ENCODE assay signal across 7 mouse cellular contexts in genomic region chr6:39515739-39516131, GRCm38 (mm10). TPM values are rescaled to one million over a fixed set of nuclear protein-coding genes. Genes with fewer than 3 reads are reported as not detected.
DNase-seq lines count a peak whose midpoint lies in the region; ATAC-seq and TF ChIP-seq lines count a peak whose summit lies in the region.

No protein-coding gene starts in this region.

- H3K9me3 ChIP-seq in CH12.LX (replicated peaks; ENCODE audit: low read length), result peaks cover 11% of the 10 kb centered on the region
- H3K9me3 ChIP-seq in forebrain, embryonic 12.5 days, result no peaks in the 10 kb centered on the region; the same call in 1 of the 2 replicates
- H3K9me3 ChIP-seq in hindbrain, embryonic 14.5 days (ENCODE audit: control insufficient read depth, low read length), result peaks cover 10% of the 10 kb centered on the region; the same call in 1 of the 2 replicates
- H3K9me3 ChIP-seq in neural tube, embryonic 12.5 days, result no peaks in the 10 kb centered on the region

- H3K79me2 ChIP-seq in CH12.LX (replicated peaks; ENCODE audit: control insufficient read depth, extremely low read depth, insufficient read depth, poor library complexity, severe bottlenecking), result no peaks in the 10 kb centered on the region

- no peak overlapping the region for H3K27ac ChIP-seq in CH12.LX (ENCODE audit: insufficient read depth, low read depth)
- H3K27ac ChIP-seq in forebrain, embryonic 12.5 days, result peak overlapping the region; percentile 21
- peak overlapping the region; percentile 84 for H3K27ac ChIP-seq in hindbrain, embryonic 14.5 days
- H3K27ac ChIP-seq in neural tube, embryonic 12.5 days, result peak overlapping the region; percentile 70

- no peak for TF ChIP-seq EP300 in CH12.LX (IDR thresholded peaks at IDR 0.05; ENCODE audit: low read length)

- no peak for TF ChIP-seq RAD21 in CH12.LX (IDR thresholded peaks at IDR 0.05; ENCODE audit: low read depth, low read length)

- no peak for TF ChIP-seq CTCF in CH12.LX (conservative IDR thresholded peaks at IDR 0.05 in 1 of 2, IDR thresholded peaks at IDR 0.05 in 1 of 2; ENCODE audit: low read depth in 2 of 2, low read length in 2 of 2)

- H3K36me3 ChIP-seq in CH12.LX (replicated peaks in 1 of 2; ENCODE audit: control insufficient read depth in 1 of 2, insufficient read depth in 1 of 2, low read length in 1 of 2), result peaks cover 21 to 73% of the 10 kb centered on the region in 2 experiments
- H3K36me3 ChIP-seq in forebrain, embryonic 12.5 days (replicated peaks), result peaks cover 27% of the 10 kb centered on the region
- peaks cover 25% of the 10 kb centered on the region for H3K36me3 ChIP-seq in hindbrain, embryonic 14.5 days (replicated peaks; ENCODE audit: control insufficient read depth, insufficient read depth)
- peaks cover 27% of the 10 kb centered on the region for H3K36me3 ChIP-seq in neural tube, embryonic 12.5 days

- in situ Hi-C loops in CH12.LX (cut with MboI; ENCODE audit: low pct_ligation_motif_present, low pct_unique_long_range_greater_than_20kb, low sequenced_read_pairs), result loop anchor here (5.0 kb wide), 1 partner anchor 37 kb away; no protein-coding TSS in a partner anchor

- no peak for ATAC-seq in forebrain, embryonic 12.5 days (ENCODE audit: low FRiP score)
- ATAC-seq in hindbrain, embryonic 14.5 days (ENCODE audit: low FRiP score), result peak; percentile 68
- no peak for ATAC-seq in neural tube, embryonic 12.5 days (ENCODE audit: low FRiP score, low read depth)

- H3K4me3 ChIP-seq in CH12.LX (replicated peaks in 1 of 3; ENCODE audit: low read depth in 2 of 3, low read length in 2 of 3, poor library complexity in 1 of 3), result no peak overlapping the region
- H3K4me3 ChIP-seq in forebrain, embryonic 12.5 days (replicated peaks), result no peak overlapping the region
- no peak overlapping the region for H3K4me3 ChIP-seq in hindbrain, embryonic 14.5 days (replicated peaks; ENCODE audit: low read length)
- H3K4me3 ChIP-seq in neural tube, embryonic 12.5 days, result no peak overlapping the region

- H3K27me3 ChIP-seq in CH12.LX (replicated peaks), result no peaks in the 10 kb centered on the region
- H3K27me3 ChIP-seq in forebrain, embryonic 12.5 days, result no peaks in the 10 kb centered on the region
- no peaks in the 10 kb centered on the region for H3K27me3 ChIP-seq in hindbrain, embryonic 14.5 days (ENCODE audit: control insufficient read depth, insufficient read depth, low read length)
- no peaks in the 10 kb centered on the region for H3K27me3 ChIP-seq in neural tube, embryonic 12.5 days (replicated peaks)

- no peak overlapping the region for H3K4me2 ChIP-seq in CH12.LX (ENCODE audit: insufficient read depth, low read depth, poor library complexity, severe bottlenecking)
- H3K4me2 ChIP-seq in forebrain, embryonic 12.5 days, result no peak overlapping the region
- peak overlapping the region; percentile 6; the same call in 1 of the 2 replicates for H3K4me2 ChIP-seq in hindbrain, embryonic 14.5 days (replicated peaks)
- H3K4me2 ChIP-seq in neural tube, embryonic 12.5 days (replicated peaks), result no peak overlapping the region

- no peak overlapping the region for H3K9ac ChIP-seq in CH12.LX (ENCODE audit: insufficient read depth, low read depth)
- no peak overlapping the region for H3K9ac ChIP-seq in forebrain, embryonic 12.5 days
- H3K9ac ChIP-seq in hindbrain, embryonic 14.5 days, result 0 out of 2 replicates have a peak overlapping the region, but pooled peaks have one; percentile 2
- peak overlapping the region; percentile 1; the same call in 1 of the 2 replicates for H3K9ac ChIP-seq in neural tube, embryonic 12.5 days

- H3K4me1 ChIP-seq in CH12.LX (ENCODE audit: control insufficient read depth in 1 of 2, insufficient read depth in 2 of 2), result peaks cover 0 to 12% of the 10 kb centered on the region in 2 experiments; a peak in 2 of 4 replicates
- peaks cover 5% of the 10 kb centered on the region for H3K4me1 ChIP-seq in forebrain, embryonic 12.5 days
- H3K4me1 ChIP-seq in hindbrain, embryonic 14.5 days (replicated peaks; ENCODE audit: control insufficient read depth, insufficient read depth, low read length), result peaks cover 8% of the 10 kb centered on the region
- peaks cover 6% of the 10 kb centered on the region for H3K4me1 ChIP-seq in neural tube, embryonic 12.5 days

- no peak for TF ChIP-seq POLR2A in CH12.LX (IDR thresholded peaks at IDR 0.05; ENCODE audit: low read depth, low read length)

- whole genome bisulfite sequencing in forebrain, embryonic 12.5 days, result 18% methylated on average over 6 of the region's 6 CpGs
- WGBS in hindbrain, embryonic 14.5 days, result 21% methylated on average over 6 of the region's 6 CpGs
- 47% methylated on average over 6 of the region's 6 CpGs for WGBS in neural tube, embryonic 12.5 days

- dilution Hi-C loops in CH12.LX (cut with MboI; ENCODE audit: extremely low pct_ligation_motif_present, extremely low pct_unique_long_range_greater_than_20kb, low sequenced_read_pairs), result no loop called here

- DNase-seq in 3134 (ENCODE audit: extremely low read depth, insufficient read length, low spot score) (peak; percentile 20), CH12.LX (ENCODE audit: extremely low read depth) (peak; percentile 33)
- no peak for DNase-seq in hindbrain, embryonic 14.5 days (ENCODE audit: low spot score)
- no peak for DNase-seq in frontal cortex, adult 2 months (ENCODE audit: extremely low spot score in 1 of 2, low spot score in 1 of 2)
- no peak for DNase-seq in layer of hippocampus, postnatal 10 days (ENCODE audit: low spot score in 2 of 2)

TF ChIP-seq in CH12.LX, 34 proteins besides CTCF, POLR2A, EP300 and RAD21:
- TF ChIP-seq JUND (conservative IDR thresholded peaks at IDR 0.05; ENCODE audit: low read depth, low read length) (no peak), PAX5 (IDR thresholded peaks at IDR 0.05; ENCODE audit: low read length) (no peak), SIN3A (IDR thresholded peaks at IDR 0.05; ENCODE audit: low read length) (no peak), CHD2 (IDR thresholded peaks at IDR 0.05; ENCODE audit: low read length) (no peak), MXI1 (IDR thresholded peaks at IDR 0.05; ENCODE audit: low read depth, low read length) (no peak), MEF2A (IDR thresholded peaks at IDR 0.05; ENCODE audit: borderline replicate concordance, low read depth, low read length) (no peak), NRF1 (IDR thresholded peaks at IDR 0.05; ENCODE audit: low read depth, low read length) (no peak), ZNF384 (IDR thresholded peaks at IDR 0.05; ENCODE audit: low read depth, low read length) (no peak), ZKSCAN1 (IDR thresholded peaks at IDR 0.05; ENCODE audit: borderline replicate concordance, low read depth, low read length) (no peak)

RNA-seq across cellular contexts. Expression of gene Dennd2a, which starts 41.9 kb away (rescaled TPM):
- total RNA-seq in CH12.LX (2012; rRNA removed) (8.9 and 9.1 TPM in 2 replicates), CH12.LX (2014; rRNA removed) (2.9 and 3.7 TPM in 2 replicates)
- 10.4 and 10.6 TPM in 2 replicates for polyA plus RNA-seq in CH12.LX (2012; ENCODE audit: insufficient read length, low read depth)
- polyA plus RNA-seq in forebrain, embryonic 12.5 days (2016; fragmentation: Nextera tagmentation; extraction: Ambion mirVana), result 37.6 and 39.3 TPM in 2 replicates
- polyA plus RNA-seq in hindbrain, embryonic 14.5 days (2014; fragmentation: Nextera tagmentation; extraction: Ambion mirVana), result 19.1 and 21.8 TPM in 2 replicates
- polyA plus RNA-seq in neural tube, embryonic 12.5 days (2016; fragmentation: Nextera tagmentation; extraction: Ambion mirVana), result 48.4 and 50.6 TPM in 2 replicates
- 21.6 and 24.8 TPM in 2 replicates for polyA plus RNA-seq in frontal cortex, adult 2 months (2012; rRNA removed)
- total RNA-seq in layer of hippocampus, postnatal 10 days (2021), result 10 to 100 TPM; 33.3 to 33.6 TPM

RNA-seq across cellular contexts. Expression of gene Adck2, which starts 57.9 kb away (rescaled TPM):
- total RNA-seq in CH12.LX (2012; rRNA removed) (10.1 and 16.5 TPM in 2 replicates), CH12.LX (2014; rRNA removed) (4.8 and 5.6 TPM in 2 replicates)
- 15.9 and 17.7 TPM in 2 replicates for polyA plus RNA-seq in CH12.LX (2012; ENCODE audit: insufficient read length, low read depth)
- polyA plus RNA-seq in forebrain, embryonic 12.5 days (2016; fragmentation: Nextera tagmentation; extraction: Ambion mirVana), result 36.6 and 37.0 TPM in 2 replicates
- polyA plus RNA-seq in hindbrain, embryonic 14.5 days (2014; fragmentation: Nextera tagmentation; extraction: Ambion mirVana), result 37.5 and 38.0 TPM in 2 replicates
- polyA plus RNA-seq in neural tube, embryonic 12.5 days (2016; fragmentation: Nextera tagmentation; extraction: Ambion mirVana), result 37.2 and 40.9 TPM in 2 replicates
- polyA plus RNA-seq in frontal cortex, adult 2 months (2012; rRNA removed), result 20.5 and 22.7 TPM in 2 replicates
- total RNA-seq in layer of hippocampus, postnatal 10 days (2021), result 10 to 100 TPM; 26.4 to 28.1 TPM

Comparison
In these comparisons a context has a peak if more than half of its experiments do, and no peak if none do; other contexts are left out.
1. DNase-seq: peak in 3134 (single experiment) and CH12.LX (single experiment); none in hindbrain, embryonic 14.5 days (single experiment), frontal cortex, adult 2 months (0 of 2) and layer of hippocampus, postnatal 10 days (0 of 2).
2. H3K9ac ChIP-seq: peak in hindbrain, embryonic 14.5 days (single experiment) and neural tube, embryonic 12.5 days (single experiment); none in CH12.LX (single experiment) and forebrain, embryonic 12.5 days (single experiment).